Mouse (Mus musculus): Measurements from ENCODE around the gene Smc6. TPM values are rescaled to one million over a fixed set of nuclear protein-coding genes. Genes with fewer than 3 reads are reported as not detected.

Smc6 gene
- polyA plus RNA-seq (2016; fragmentation: Nextera tagmentation; extraction: Ambion mirVana) = 134 and 135 TPM in 2 replicates

- H3K36me3 ChIP-seq (replicated peaks) = peaks cover 5% of the 10 kb centered on the region; the same call in 1 of the 2 replicates
- H3K4me3 ChIP-seq = peak within 1 kb of the TSS; percentile 88
- DNase-seq (ENCODE audit: low spot score) = peak; percentile 98
- H3K27ac ChIP-seq (replicated peaks) = peak within 1 kb of the TSS; percentile 97
- under 1% methylated on average over 83 of the region's 83 CpGs for WGBS
- H3K4me1 ChIP-seq = peaks cover 31% of the 10 kb centered on the region
- H3K27me3 ChIP-seq (replicated peaks; ENCODE audit: low read depth, poor library complexity, severe bottlenecking) = no peaks in the 10 kb centered on the region
- H3K9me3 ChIP-seq = no peaks in the 10 kb centered on the region
These were observed at the start of gene Smc6, which contains the start of gene Gen1 for GRCm38 (mm10) chr12:11265382-11266281. Gene Smc6, plus strand, starts transcription at chr12:11265886. Gene Gen1, minus strand, starts transcription at chr12:11265801.

DNA sequence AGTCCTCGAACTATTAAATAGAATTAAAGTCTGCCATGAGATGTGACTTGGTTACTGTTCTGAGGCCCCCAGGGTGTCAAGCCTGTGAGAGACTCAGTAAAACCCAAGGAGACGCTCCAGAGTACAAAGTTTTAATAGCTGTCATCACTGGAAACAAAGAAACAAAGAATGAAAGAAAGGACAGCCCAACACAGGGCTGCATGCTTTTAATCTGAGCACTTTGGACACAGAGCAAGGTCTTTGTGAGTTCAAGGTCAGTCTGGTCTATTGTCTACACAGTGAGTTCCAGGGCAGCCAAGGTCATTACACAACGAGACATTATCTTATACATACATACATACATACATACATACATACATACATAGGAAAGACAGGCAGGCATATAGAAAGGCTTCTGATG lies 49.2 kb upstream of the Smc6 start:
- WGBS = 82% methylated on average over 3 of the region's 3 CpGs

DNA sequence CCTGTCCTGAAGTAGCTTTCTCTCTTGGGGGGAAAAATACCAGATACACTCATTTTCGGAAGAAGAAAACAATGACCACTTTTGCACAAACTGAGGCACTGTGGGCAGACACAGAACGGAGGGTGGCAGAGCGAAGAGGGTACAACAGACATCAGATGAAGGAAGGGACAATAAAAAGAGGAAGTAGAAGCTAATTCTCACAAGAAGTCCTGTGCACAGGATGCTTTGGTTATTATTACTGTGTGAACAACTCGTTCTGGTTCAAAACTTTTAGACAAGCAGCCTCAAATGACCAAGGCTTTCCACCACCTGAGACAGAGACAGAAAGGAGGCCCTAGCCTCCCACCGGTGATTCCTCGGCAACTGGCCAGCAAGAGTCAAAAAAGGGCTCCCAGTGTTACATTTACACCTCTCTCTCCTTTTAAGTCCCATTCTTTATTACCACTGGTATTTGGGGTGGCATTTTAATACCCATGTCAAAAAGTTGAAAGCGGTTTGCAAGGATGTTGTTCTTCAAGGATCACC lies 47.9 kb upstream of the Smc6 start:
- WGBS = 85% methylated on average over 7 of the region's 7 CpGs

More for the DNA sequence above, 49.2 kb upstream of the Smc6 start:
- no peak for DNase-seq (ENCODE audit: low spot score)
- H3K27ac ChIP-seq (replicated peaks) = no peak overlapping the region
- peaks cover 2% of the 10 kb centered on the region; the same call in 1 of the 2 replicates for H3K4me1 ChIP-seq
- no peaks in the 10 kb centered on the region for H3K27me3 ChIP-seq (replicated peaks; ENCODE audit: low read depth, poor library complexity, severe bottlenecking)
- H3K4me3 ChIP-seq = no peak overlapping the region
- no peaks in the 10 kb centered on the region for H3K9me3 ChIP-seq
- H3K36me3 ChIP-seq (replicated peaks) = no peaks in the 10 kb centered on the region

GRCm38 (mm10) chr12:11221524-11222330 lies 44.0 kb upstream of the Smc6 start:
- Histone ChIP-seq H3K36me3 (replicated peaks) (no peaks in the 10 kb centered on the region), H3K27me3 (replicated peaks; ENCODE audit: low read depth, poor library complexity, severe bottlenecking) (no peaks in the 10 kb centered on the region), H3K9me3 (no peaks in the 10 kb centered on the region), H3K4me1 (peaks cover 13% of the 10 kb centered on the region), H3K27ac (replicated peaks) (0 out of 2 replicates have a peak overlapping the region, but pooled peaks have one; percentile 51), H3K4me3 (no peak overlapping the region)
- WGBS = 66% methylated on average over 20 of the region's 20 CpGs
- peak; percentile 41 for DNase-seq (ENCODE audit: low spot score)

More for the DNA sequence above, 47.9 kb upstream of the Smc6 start:
- no peaks in the 10 kb centered on the region for H3K36me3 ChIP-seq (replicated peaks)
- no peaks in the 10 kb centered on the region for H3K9me3 ChIP-seq
- H3K27me3 ChIP-seq (replicated peaks; ENCODE audit: low read depth, poor library complexity, severe bottlenecking) = no peaks in the 10 kb centered on the region
- DNase-seq (ENCODE audit: low spot score) = no peak
- no peak overlapping the region for H3K27ac ChIP-seq (replicated peaks)
- peaks cover 9% of the 10 kb centered on the region for H3K4me1 ChIP-seq
- no peak overlapping the region for H3K4me3 ChIP-seq

DNA sequence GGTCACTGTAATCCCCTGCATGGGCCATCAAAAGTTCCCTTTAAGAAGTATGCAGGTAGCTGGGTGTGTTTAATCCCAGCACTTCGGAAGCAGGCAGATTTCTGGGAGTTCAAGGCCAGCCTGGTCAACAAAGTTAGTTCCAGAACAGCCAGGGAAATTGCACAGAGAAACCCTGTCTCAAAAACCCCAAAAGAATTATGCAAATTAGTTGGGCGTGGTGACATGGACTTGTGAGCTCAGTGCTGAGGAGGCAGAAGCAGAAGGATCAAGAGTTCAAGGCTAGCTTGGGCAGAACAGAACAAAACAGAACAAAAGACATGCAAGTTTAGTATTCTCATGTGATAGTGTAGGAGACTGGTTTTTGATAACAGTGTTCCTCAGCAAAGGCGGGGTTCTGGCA lies 43.1 kb upstream of the Smc6 start:
- H3K36me3 ChIP-seq (replicated peaks) = no peaks in the 10 kb centered on the region
- no peak overlapping the region for H3K27ac ChIP-seq (replicated peaks)
- no peaks in the 10 kb centered on the region for H3K9me3 ChIP-seq
- peaks cover 13% of the 10 kb centered on the region for H3K4me1 ChIP-seq
- H3K4me3 ChIP-seq = no peak overlapping the region
- WGBS = 61% methylated on average over 3 of the region's 3 CpGs
- no peak for DNase-seq (ENCODE audit: low spot score)
- H3K27me3 ChIP-seq (replicated peaks; ENCODE audit: low read depth, poor library complexity, severe bottlenecking) = no peaks in the 10 kb centered on the region

DNA sequence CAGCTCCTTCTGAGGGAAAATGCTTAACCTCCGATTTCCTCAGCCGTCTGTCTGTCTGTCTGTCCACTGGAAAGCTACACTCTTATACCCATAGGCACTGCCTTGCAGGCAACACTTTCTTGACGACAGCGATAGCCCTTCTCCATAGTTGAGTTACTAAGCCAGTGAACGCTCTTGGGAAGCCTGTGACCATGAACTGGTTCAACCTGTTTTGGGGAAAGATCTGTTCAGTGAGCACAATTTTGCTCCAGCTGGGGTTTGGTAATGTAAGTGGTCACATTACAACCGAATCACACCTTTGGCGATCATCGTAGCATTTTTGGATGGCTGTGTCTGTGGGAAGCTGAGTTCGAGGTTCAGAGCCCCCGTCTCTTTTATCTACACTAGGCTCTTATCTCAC lies 42.6 kb upstream of the Smc6 start:
- Histone ChIP-seq H3K4me1 (peaks cover 13% of the 10 kb centered on the region), H3K27me3 (replicated peaks; ENCODE audit: low read depth, poor library complexity, severe bottlenecking) (no peaks in the 10 kb centered on the region), H3K9me3 (no peaks in the 10 kb centered on the region), H3K36me3 (replicated peaks) (no peaks in the 10 kb centered on the region), H3K4me3 (no peak overlapping the region), H3K27ac (replicated peaks) (no peak overlapping the region)
- 87% methylated on average over 10 of the region's 10 CpGs for WGBS
- peak; percentile 10 for DNase-seq (ENCODE audit: low spot score)

GRCm38 (mm10) chr12:11224722-11225121 lies 41.0 kb upstream of the Smc6 start:
- Histone ChIP-seq H3K27me3 (replicated peaks; ENCODE audit: low read depth, poor library complexity, severe bottlenecking) (no peaks in the 10 kb centered on the region), H3K36me3 (replicated peaks) (no peaks in the 10 kb centered on the region), H3K4me3 (no peak overlapping the region), H3K9me3 (no peaks in the 10 kb centered on the region), H3K27ac (replicated peaks) (no peak overlapping the region), H3K4me1 (peaks cover 13% of the 10 kb centered on the region)
- 7% methylated on average over 5 of the region's 5 CpGs for WGBS
- DNase-seq (ENCODE audit: low spot score) = no peak

DNA sequence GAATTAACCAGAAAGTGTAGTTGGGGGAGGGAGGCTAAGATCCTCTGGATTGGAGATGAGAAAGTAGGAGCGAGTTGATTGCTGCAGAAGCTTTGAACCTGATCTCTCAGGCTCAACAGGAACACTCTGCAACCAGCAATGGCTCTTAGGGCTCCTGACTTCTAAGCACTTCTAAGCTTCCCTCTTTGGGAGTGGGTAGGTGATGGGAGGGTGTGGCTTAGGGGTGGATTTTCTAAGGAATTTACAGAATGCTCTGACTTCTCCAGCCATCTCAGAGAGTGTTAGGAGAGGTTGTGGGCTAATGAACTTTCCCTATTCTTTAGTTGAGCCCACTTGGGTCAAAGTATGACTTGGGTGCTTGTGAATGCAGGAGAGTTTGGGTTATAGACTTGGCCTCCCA lies 39.6 kb upstream of the Smc6 start:
- Histone ChIP-seq H3K4me3 (no peak overlapping the region), H3K27ac (replicated peaks) (no peak overlapping the region), H3K4me1 (peaks cover 13% of the 10 kb centered on the region), H3K27me3 (replicated peaks; ENCODE audit: low read depth, poor library complexity, severe bottlenecking) (no peaks in the 10 kb centered on the region), H3K9me3 (no peaks in the 10 kb centered on the region), H3K36me3 (replicated peaks) (no peaks in the 10 kb centered on the region)
- 31% methylated on average over 1 of the region's 1 CpGs for WGBS
- DNase-seq (ENCODE audit: low spot score) = no peak

- H3K27me3 ChIP-seq (replicated peaks; ENCODE audit: low read depth, poor library complexity, severe bottlenecking) = no peaks in the 10 kb centered on the region
- no peaks in the 10 kb centered on the region for H3K36me3 ChIP-seq (replicated peaks)
- H3K27ac ChIP-seq (replicated peaks) = no peak overlapping the region
- DNase-seq (ENCODE audit: low spot score) = no peak
- H3K4me3 ChIP-seq = no peak overlapping the region
- 81% methylated on average over 5 of the region's 5 CpGs for WGBS
- no peaks in the 10 kb centered on the region for H3K9me3 ChIP-seq
- H3K4me1 ChIP-seq = peaks cover 9% of the 10 kb centered on the region
These were observed 39.0 kb upstream of the Smc6 start for GRCm38 (mm10) chr12:11226529-11227268.

- Histone ChIP-seq H3K4me1 (no peaks in the 10 kb centered on the region), H3K27me3 (replicated peaks; ENCODE audit: low read depth, poor library complexity, severe bottlenecking) (no peaks in the 10 kb centered on the region), H3K9me3 (no peaks in the 10 kb centered on the region), H3K36me3 (replicated peaks) (no peaks in the 10 kb centered on the region), H3K4me3 (no peak overlapping the region), H3K27ac (replicated peaks) (no peak overlapping the region)
- no peak for DNase-seq (ENCODE audit: low spot score)
- 73% methylated on average over 2 of the region's 2 CpGs for WGBS
These were observed 35.4 kb upstream of the Smc6 start for GRCm38 (mm10) chr12:11230267-11230666.

- Histone ChIP-seq H3K4me1 (no peaks in the 10 kb centered on the region), H3K27me3 (replicated peaks; ENCODE audit: low read depth, poor library complexity, severe bottlenecking) (no peaks in the 10 kb centered on the region), H3K4me3 (no peak overlapping the region), H3K36me3 (replicated peaks) (peaks cover 21% of the 10 kb centered on the region), H3K27ac (replicated peaks) (no peak overlapping the region), H3K9me3 (no peaks in the 10 kb centered on the region)
- DNase-seq (ENCODE audit: low spot score) = no peak
- 75% methylated on average over 2 of the region's 2 CpGs for WGBS
These were observed 29.7 kb upstream of the Smc6 start for GRCm38 (mm10) chr12:11235996-11236395.

- Histone ChIP-seq H3K27ac (replicated peaks) (no peak overlapping the region), H3K27me3 (replicated peaks; ENCODE audit: low read depth, poor library complexity, severe bottlenecking) (no peaks in the 10 kb centered on the region), H3K9me3 (no peaks in the 10 kb centered on the region), H3K4me3 (no peak overlapping the region), H3K36me3 (replicated peaks) (peaks cover 76% of the 10 kb centered on the region), H3K4me1 (no peaks in the 10 kb centered on the region)
- no peak for DNase-seq (ENCODE audit: low spot score)
- WGBS = 96% methylated on average over 1 of the region's 1 CpGs
These were observed 18.2 kb upstream of the Smc6 start for GRCm38 (mm10) chr12:11247460-11247859.

All from embryonic facial prominence, embryonic 10.5 days (tissue).